Mouse (Mus musculus): Measurements from ENCODE around the gene Isca2. TPM values are rescaled to one million over a fixed set of nuclear protein-coding genes. Genes with fewer than 3 reads are reported as not detected.

Gene Isca2
- polyA plus RNA-seq, 1 experiment: 19.9 TPM

- WGBS: 57% methylated on average over 4 of the region's 4 CpGs
- no peak overlapping the region for H3K27ac ChIP-seq (ENCODE audit: insufficient read depth, low read depth, low read length)
- H3K4me3 ChIP-seq (ENCODE audit: low read depth, low read length): no peak overlapping the region
- H3K4me1 ChIP-seq (ENCODE audit: control insufficient read depth, insufficient read depth, insufficient read length, low read length): no peaks in the 10 kb centered on the region
- H3K36me3 ChIP-seq (ENCODE audit: control insufficient read depth, insufficient read depth, low read length): no peaks in the 10 kb centered on the region
- H3K27me3 ChIP-seq (ENCODE audit: control insufficient read depth, insufficient read depth, low read length): no peaks in the 10 kb centered on the region
- TF ChIP-seq POLR2A (IDR thresholded peaks at IDR 0.05; ENCODE audit: low read depth, low read length): no peak
- TF ChIP-seq CTCF (IDR thresholded peaks at IDR 0.05; ENCODE audit: extremely low read depth, insufficient read length, insufficient replicate concordance, low read depth, low read length): no peak
Observed at GRCm38 (mm10) chr12:84745700-84746099, 27.4 kb upstream of the Isca2 start.

GRCm38 (mm10) chr12:84748134-84748533 lies 24.9 kb upstream of the Isca2 start:
- H3K4me1 ChIP-seq (ENCODE audit: control insufficient read depth, insufficient read depth, insufficient read length, low read length): 0 out of 2 replicates have a peak, but pooled peaks cover 2% of the 10 kb centered on the region
- 56% methylated on average over 3 of the region's 3 CpGs for WGBS
- H3K27ac ChIP-seq (ENCODE audit: insufficient read depth, low read depth, low read length): no peak overlapping the region
- H3K27me3 ChIP-seq (ENCODE audit: control insufficient read depth, insufficient read depth, low read length): no peaks in the 10 kb centered on the region
- TF ChIP-seq POLR2A (IDR thresholded peaks at IDR 0.05; ENCODE audit: low read depth, low read length) (no peak), CTCF (IDR thresholded peaks at IDR 0.05; ENCODE audit: extremely low read depth, insufficient read length, insufficient replicate concordance, low read depth, low read length) (no peak)
- no peak overlapping the region for H3K4me3 ChIP-seq (ENCODE audit: low read depth, low read length)
- H3K36me3 ChIP-seq (ENCODE audit: control insufficient read depth, insufficient read depth, low read length): no peaks in the 10 kb centered on the region

- no peak overlapping the region for H3K4me3 ChIP-seq (ENCODE audit: low read depth, low read length)
- 53% methylated on average over 14 of the region's 14 CpGs for WGBS
- no peak for TF ChIP-seq CTCF (IDR thresholded peaks at IDR 0.05; ENCODE audit: extremely low read depth, insufficient read length, insufficient replicate concordance, low read depth, low read length)
- no peak for TF ChIP-seq POLR2A (IDR thresholded peaks at IDR 0.05; ENCODE audit: low read depth, low read length)
- H3K27me3 ChIP-seq (ENCODE audit: control insufficient read depth, insufficient read depth, low read length): no peaks in the 10 kb centered on the region
- peaks cover under 1% of the 10 kb centered on the region; the same call in 1 of the 2 replicates for H3K36me3 ChIP-seq (ENCODE audit: control insufficient read depth, insufficient read depth, low read length)
- 0 out of 2 replicates have a peak, but pooled peaks cover 2% of the 10 kb centered on the region for H3K4me1 ChIP-seq (ENCODE audit: control insufficient read depth, insufficient read depth, insufficient read length, low read length)
- no peak overlapping the region for H3K27ac ChIP-seq (ENCODE audit: insufficient read depth, low read depth, low read length)
Observed at GRCm38 (mm10) chr12:84750661-84751060, 22.4 kb upstream of the Isca2 start.

GRCm38 (mm10) chr12:84752131-84752977 lies 20.7 kb upstream of the Isca2 start:
- no peak overlapping the region for H3K4me3 ChIP-seq (ENCODE audit: low read depth, low read length)
- peak overlapping the region; percentile 23; the same call in 1 of the 2 replicates for H3K27ac ChIP-seq (ENCODE audit: insufficient read depth, low read depth, low read length)
- peaks cover 13% of the 10 kb centered on the region for H3K36me3 ChIP-seq (ENCODE audit: control insufficient read depth, insufficient read depth, low read length)
- TF ChIP-seq CTCF (IDR thresholded peaks at IDR 0.05; ENCODE audit: extremely low read depth, insufficient read length, insufficient replicate concordance, low read depth, low read length) (no peak), POLR2A (IDR thresholded peaks at IDR 0.05; ENCODE audit: low read depth, low read length) (no peak)
- WGBS: 43% methylated on average over 14 of the region's 14 CpGs
- 0 out of 2 replicates have a peak, but pooled peaks cover 2% of the 10 kb centered on the region for H3K4me1 ChIP-seq (ENCODE audit: control insufficient read depth, insufficient read depth, insufficient read length, low read length)
- H3K27me3 ChIP-seq (ENCODE audit: control insufficient read depth, insufficient read depth, low read length): no peaks in the 10 kb centered on the region

GRCm38 (mm10) chr12:84755008-84755695 lies 17.9 kb upstream of the Isca2 start:
- H3K4me3 ChIP-seq (ENCODE audit: low read depth, low read length): no peak overlapping the region
- 0 out of 2 replicates have a peak, but pooled peaks cover 2% of the 10 kb centered on the region for H3K4me1 ChIP-seq (ENCODE audit: control insufficient read depth, insufficient read depth, insufficient read length, low read length)
- H3K27ac ChIP-seq (ENCODE audit: insufficient read depth, low read depth, low read length): no peak overlapping the region
- 69% methylated on average over 16 of the region's 16 CpGs for WGBS
- no peaks in the 10 kb centered on the region for H3K27me3 ChIP-seq (ENCODE audit: control insufficient read depth, insufficient read depth, low read length)
- peaks cover 26% of the 10 kb centered on the region for H3K36me3 ChIP-seq (ENCODE audit: control insufficient read depth, insufficient read depth, low read length)
- TF ChIP-seq CTCF (IDR thresholded peaks at IDR 0.05; ENCODE audit: extremely low read depth, insufficient read length, insufficient replicate concordance, low read depth, low read length) (peak; percentile 53; the same call in 1 of the 2 replicates), POLR2A (IDR thresholded peaks at IDR 0.05; ENCODE audit: low read depth, low read length) (no peak)

GRCm38 (mm10) chr12:84756016-84756415 lies 17.0 kb upstream of the Isca2 start:
- 92% methylated on average over 10 of the region's 10 CpGs for WGBS
- Histone ChIP-seq H3K36me3 (ENCODE audit: control insufficient read depth, insufficient read depth, low read length) (peaks cover 31% of the 10 kb centered on the region), H3K4me1 (ENCODE audit: control insufficient read depth, insufficient read depth, insufficient read length, low read length) (0 out of 2 replicates have a peak, but pooled peaks cover 2% of the 10 kb centered on the region), H3K27me3 (ENCODE audit: control insufficient read depth, insufficient read depth, low read length) (no peaks in the 10 kb centered on the region), H3K4me3 (ENCODE audit: low read depth, low read length) (no peak overlapping the region), H3K27ac (ENCODE audit: insufficient read depth, low read depth, low read length) (no peak overlapping the region)
- TF ChIP-seq CTCF (IDR thresholded peaks at IDR 0.05; ENCODE audit: extremely low read depth, insufficient read length, insufficient replicate concordance, low read depth, low read length) (no peak), POLR2A (IDR thresholded peaks at IDR 0.05; ENCODE audit: low read depth, low read length) (no peak)

GRCm38 (mm10) chr12:84759063-84759462 lies 14.0 kb upstream of the Isca2 start:
- TF ChIP-seq CTCF (IDR thresholded peaks at IDR 0.05; ENCODE audit: extremely low read depth, insufficient read length, insufficient replicate concordance, low read depth, low read length) (no peak), POLR2A (IDR thresholded peaks at IDR 0.05; ENCODE audit: low read depth, low read length) (no peak)
- Histone ChIP-seq H3K27me3 (ENCODE audit: control insufficient read depth, insufficient read depth, low read length) (no peaks in the 10 kb centered on the region), H3K27ac (ENCODE audit: insufficient read depth, low read depth, low read length) (no peak overlapping the region), H3K36me3 (ENCODE audit: control insufficient read depth, insufficient read depth, low read length) (peaks cover 37% of the 10 kb centered on the region), H3K4me3 (ENCODE audit: low read depth, low read length) (no peak overlapping the region), H3K4me1 (ENCODE audit: control insufficient read depth, insufficient read depth, insufficient read length, low read length) (no peaks in the 10 kb centered on the region)
- 90% methylated on average over 2 of the region's 2 CpGs for whole genome bisulfite sequencing

Measured in small intestine, adult 2 months (tissue).